Mouse (Mus musculus): ENCODE measurements at regions not wholly inside any gene's neighbourhood (a gene's known extent, or its start where the extent isn't known, plus 50 kb on each side); places are given as distances from the start of the nearest gene placed in this dataset.

DNA sequence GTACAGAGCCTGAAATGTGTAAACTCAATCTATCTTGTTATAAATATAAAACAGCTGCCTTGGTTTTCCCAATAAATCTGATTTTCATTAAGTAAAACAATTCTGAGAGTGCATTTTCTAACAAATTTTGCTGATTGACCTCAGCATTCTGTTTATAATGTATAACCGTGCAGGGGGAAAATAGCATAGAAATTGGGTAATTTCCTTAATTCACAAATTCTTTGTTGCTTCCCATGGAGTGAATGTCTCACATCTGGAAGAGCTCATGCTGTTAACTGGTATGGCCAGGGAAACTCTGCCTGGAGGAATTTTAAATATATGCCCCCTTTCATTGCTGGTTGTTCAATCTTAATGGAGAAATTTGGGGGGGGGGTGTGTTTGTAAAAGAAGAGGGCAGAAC lies 317.4 kb upstream of the Thbs1 start:
- TF ChIP-seq CTCF (IDR thresholded peaks at IDR 0.05; ENCODE audit: extremely low read depth, insufficient read length, insufficient replicate concordance, low read depth, low read length): no peak
- TF ChIP-seq POLR2A (IDR thresholded peaks at IDR 0.05; ENCODE audit: low read depth, low read length): no peak

Measured in small intestine, adult 2 months (tissue).